Mouse (Mus musculus) liver, adult 2 months (tissue): ENCODE measurements at regions not wholly inside any gene's neighbourhood (a gene's known extent, or its start where the extent isn't known, plus 50 kb on each side); places are given as distances from the start of the nearest gene placed in this dataset.

Experiments
- DNase-seq: peaks from one replicate; pipeline ENCODE4 v3.0.0-alpha.2; 2011; ENCODE audit warnings: low read depth, low spot score; ENCODE audit errors: extremely low read depth
- H3K27ac ChIP-seq: fragments of 200-500 bp; replicated peaks from 2 replicates; pipeline ENCODE4 v1.5.1; 2012; ENCODE audit warnings: low read depth, mild to moderate bottlenecking, control low read depth, inconsistent platforms, low read length; ENCODE audit not compliant: insufficient read depth
- H3K27me3 ChIP-seq: fragments of 200-500 bp; 2 replicates; pipeline ENCODE4 v1.6.1; 2012; ENCODE audit warnings: mild to moderate bottlenecking, moderate library complexity, low read length, inconsistent platforms; ENCODE audit not compliant: control insufficient read depth, insufficient read depth
- H3K36me3 ChIP-seq: fragments of 200-500 bp; 2 replicates; pipeline ENCODE4 v1.6.1; 2012; ENCODE audit warnings: low read length, inconsistent platforms; ENCODE audit not compliant: control insufficient read depth, insufficient read depth
- H3K4me1 ChIP-seq: fragments of 200-500 bp; 2 replicates; pipeline ENCODE4 v1.6.1; 2011; ENCODE audit warnings: low read length; ENCODE audit not compliant: control insufficient read depth, insufficient read depth
- H3K4me3 ChIP-seq: fragments of 200-500 bp; 2 replicates; pipeline ENCODE4 v1.5.1; 2011; ENCODE audit warnings: low read depth, mild to moderate bottlenecking, control low read depth, low read length, moderate library complexity; ENCODE audit not compliant: insufficient read depth
- H3K79me2 ChIP-seq: fragments of 200-500 bp; 2 replicates; pipeline ENCODE4 v1.6.1; 2012; ENCODE audit warnings: inconsistent platforms, mild to moderate bottlenecking, low read length, moderate library complexity; ENCODE audit not compliant: control insufficient read depth, insufficient read depth
- H3K9ac ChIP-seq: fragments of 200-500 bp; 2 replicates; pipeline ENCODE4 v1.6.1; 2012; ENCODE audit warnings: low read depth, mild to moderate bottlenecking, control low read depth, inconsistent platforms, low read length
- CTCF ChIP-seq: fragments of 200-500 bp; IDR thresholded peaks from 2 replicates; pipeline ENCODE4 v1.5.1; 2011; ENCODE audit warnings: low read depth, low read length, control low read depth
- POLR2A ChIP-seq: fragments of 200-500 bp; IDR thresholded peaks from 2 replicates; pipeline ENCODE4 v1.6.1; 2011; ENCODE audit warnings: low read length, control low read depth; ENCODE audit not compliant: insufficient read depth; ENCODE audit errors: extremely low read depth
- WGBS: fragments of 180-500 bp; shearing (Covaris S2); methylation state at CpG from one replicate; pipeline ENCODE4 v1.1.7; 2018; 5-methylcytosine and 5-hydroxymethylcytosine counted together

DNA sequence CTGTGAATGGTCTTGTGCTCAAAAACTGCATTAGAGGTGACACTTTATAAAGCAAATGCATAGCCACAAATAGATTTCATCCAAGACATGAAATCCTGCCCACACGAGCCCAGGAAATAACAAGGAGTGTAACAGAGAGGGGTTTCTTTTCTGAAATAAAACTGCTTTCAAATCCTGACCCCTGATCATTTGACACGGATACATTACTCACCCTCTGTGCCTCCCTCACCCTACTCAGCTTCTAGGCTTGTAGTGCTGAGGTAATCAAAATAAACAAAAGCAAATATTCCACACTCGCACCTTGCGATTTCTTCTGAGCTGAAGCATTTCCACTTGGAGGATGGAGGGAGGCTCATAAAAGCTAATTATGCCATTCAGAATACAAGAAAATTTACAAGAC lies 108.4 kb upstream of the Ifne start:
- DNase-seq = no peak
- Histone ChIP-seq H3K9ac (no peak overlapping the region), H3K4me1 (no peaks in the 10 kb centered on the region), H3K27me3 (no peaks in the 10 kb centered on the region), H3K27ac (no peak overlapping the region), H3K79me2 (no peaks in the 10 kb centered on the region), H3K4me3 (no peak overlapping the region), H3K36me3 (no peaks in the 10 kb centered on the region)
- WGBS = 65% methylated on average over 4 of the region's 4 CpGs
- TF ChIP-seq POLR2A (no peak), CTCF (no peak)

DNA sequence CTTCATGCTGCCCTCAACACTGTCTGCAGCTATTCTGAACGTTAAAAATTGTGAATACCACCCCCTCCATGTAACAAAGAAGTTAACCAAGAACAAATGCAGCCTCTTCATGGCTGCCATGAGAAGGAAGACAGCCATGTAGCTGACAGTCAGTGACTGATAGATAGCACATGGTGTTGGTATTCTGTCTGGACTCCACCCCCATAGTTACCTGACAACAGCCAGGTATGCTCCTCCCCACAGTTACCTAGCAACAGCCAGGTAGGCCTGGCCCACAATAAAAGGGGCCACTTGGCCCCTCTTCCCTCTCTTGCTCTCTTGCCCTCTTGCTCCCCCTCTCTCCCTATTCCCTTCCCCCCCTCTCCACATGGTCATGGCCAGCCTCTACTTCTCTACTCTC lies 107.1 kb upstream of the Ifne start:
- Histone ChIP-seq H3K79me2 (no peaks in the 10 kb centered on the region), H3K9ac (no peak overlapping the region), H3K36me3 (no peaks in the 10 kb centered on the region), H3K4me3 (no peak overlapping the region), H3K4me1 (no peaks in the 10 kb centered on the region), H3K27me3 (no peaks in the 10 kb centered on the region), H3K27ac (no peak overlapping the region)
- no peak for DNase-seq
- no peak for TF ChIP-seq POLR2A
- no peak for TF ChIP-seq CTCF
- 50% methylated on average over 1 of the region's 1 CpGs for WGBS

DNA sequence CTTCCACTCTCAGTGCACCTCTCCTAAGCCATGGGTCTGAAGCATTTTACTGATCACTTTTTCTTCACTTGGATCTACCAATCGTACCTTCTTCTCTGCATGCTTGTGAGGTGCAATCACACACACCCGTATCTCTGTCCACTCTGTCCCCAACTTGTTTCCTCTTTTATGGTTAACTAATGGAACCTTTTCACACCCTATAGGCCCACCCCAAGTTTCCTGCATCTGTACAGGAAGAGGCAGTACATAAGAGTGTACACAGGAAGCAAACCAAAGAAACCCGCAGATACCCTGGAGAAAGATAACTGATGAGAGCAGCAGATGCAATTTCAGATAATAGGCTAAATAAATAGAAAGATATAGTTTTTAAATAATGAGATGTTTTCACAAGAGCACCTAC lies 102.5 kb upstream of the Ifne start:
- Histone ChIP-seq H3K27me3 (no peaks in the 10 kb centered on the region), H3K4me1 (no peaks in the 10 kb centered on the region), H3K4me3 (no peak overlapping the region), H3K9ac (no peak overlapping the region), H3K27ac (no peak overlapping the region), H3K36me3 (no peaks in the 10 kb centered on the region), H3K79me2 (no peaks in the 10 kb centered on the region)
- no peak for TF ChIP-seq POLR2A
- no peak for TF ChIP-seq CTCF
- WGBS = 73% methylated on average over 3 of the region's 3 CpGs
- no peak for DNase-seq

DNA sequence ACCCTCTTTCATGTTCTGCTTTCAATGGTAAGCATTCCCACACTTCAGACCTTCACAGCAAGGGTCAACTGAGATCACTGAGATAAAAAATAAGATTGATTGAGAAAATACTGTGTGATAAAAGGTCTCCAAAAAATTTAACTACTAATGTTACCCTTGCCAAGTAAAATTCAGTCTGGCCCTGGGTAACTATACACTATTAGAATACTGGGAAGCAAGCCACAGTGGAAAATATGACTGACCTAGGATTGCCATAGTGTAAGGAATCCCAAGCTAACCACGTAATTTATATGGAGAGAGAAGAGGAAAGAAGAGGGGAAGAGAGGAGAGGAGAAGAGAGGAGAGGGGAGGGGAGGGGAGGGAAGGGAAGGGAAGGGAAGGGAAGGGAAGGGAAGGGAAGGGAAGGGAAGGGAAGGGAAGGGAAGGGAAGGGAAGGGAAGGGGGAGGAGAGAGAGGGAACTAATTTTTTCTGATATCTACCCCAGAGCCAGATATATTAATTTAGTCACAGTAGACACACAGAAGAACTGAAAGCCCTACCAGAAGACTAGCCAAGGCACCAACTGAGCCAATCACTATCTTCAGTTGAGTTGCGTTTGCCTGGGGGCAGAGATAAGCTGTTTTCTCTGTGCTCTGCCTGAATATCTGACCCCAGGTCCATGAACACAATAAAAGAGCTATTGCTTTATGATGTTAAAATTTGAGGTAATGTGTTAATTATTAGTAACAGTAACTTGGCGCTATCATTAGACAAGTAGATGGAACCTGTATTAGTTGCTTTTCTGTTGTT lies 97.3 kb upstream of the Ifne start:
- no peak for DNase-seq
- Histone ChIP-seq H3K4me1 (no peaks in the 10 kb centered on the region), H3K27ac (no peak overlapping the region), H3K4me3 (no peak overlapping the region), H3K79me2 (no peaks in the 10 kb centered on the region), H3K27me3 (no peaks in the 10 kb centered on the region), H3K9ac (no peak overlapping the region), H3K36me3 (no peaks in the 10 kb centered on the region)
- 70% methylated on average over 3 of the region's 3 CpGs for WGBS
- TF ChIP-seq CTCF (no peak), POLR2A (no peak)

DNA sequence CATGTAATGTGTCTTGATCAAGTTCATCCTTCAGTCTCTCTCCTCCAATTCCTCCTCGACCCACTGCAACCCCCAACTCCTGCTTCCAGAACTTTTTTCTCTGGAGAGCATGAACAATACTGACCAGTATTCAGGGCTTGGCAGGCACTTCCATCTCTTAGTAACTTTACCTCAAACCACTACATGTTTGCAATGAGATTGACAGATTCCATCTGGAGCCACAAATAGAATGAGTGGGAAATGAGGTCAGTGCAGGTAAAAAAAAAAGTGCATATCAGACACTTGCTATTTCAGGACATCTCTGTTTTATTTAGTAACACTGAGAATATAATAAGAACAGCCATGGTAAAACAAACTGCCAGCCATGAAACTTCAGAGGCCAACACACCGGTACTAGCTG lies 94.5 kb upstream of the Ifne start:
- TF ChIP-seq CTCF (no peak), POLR2A (no peak)
- Histone ChIP-seq H3K27ac (no peak overlapping the region), H3K4me3 (no peak overlapping the region), H3K79me2 (no peaks in the 10 kb centered on the region), H3K36me3 (no peaks in the 10 kb centered on the region), H3K9ac (no peak overlapping the region), H3K4me1 (no peaks in the 10 kb centered on the region), H3K27me3 (no peaks in the 10 kb centered on the region)
- WGBS = 88% methylated on average over 2 of the region's 2 CpGs
- DNase-seq = no peak

DNA sequence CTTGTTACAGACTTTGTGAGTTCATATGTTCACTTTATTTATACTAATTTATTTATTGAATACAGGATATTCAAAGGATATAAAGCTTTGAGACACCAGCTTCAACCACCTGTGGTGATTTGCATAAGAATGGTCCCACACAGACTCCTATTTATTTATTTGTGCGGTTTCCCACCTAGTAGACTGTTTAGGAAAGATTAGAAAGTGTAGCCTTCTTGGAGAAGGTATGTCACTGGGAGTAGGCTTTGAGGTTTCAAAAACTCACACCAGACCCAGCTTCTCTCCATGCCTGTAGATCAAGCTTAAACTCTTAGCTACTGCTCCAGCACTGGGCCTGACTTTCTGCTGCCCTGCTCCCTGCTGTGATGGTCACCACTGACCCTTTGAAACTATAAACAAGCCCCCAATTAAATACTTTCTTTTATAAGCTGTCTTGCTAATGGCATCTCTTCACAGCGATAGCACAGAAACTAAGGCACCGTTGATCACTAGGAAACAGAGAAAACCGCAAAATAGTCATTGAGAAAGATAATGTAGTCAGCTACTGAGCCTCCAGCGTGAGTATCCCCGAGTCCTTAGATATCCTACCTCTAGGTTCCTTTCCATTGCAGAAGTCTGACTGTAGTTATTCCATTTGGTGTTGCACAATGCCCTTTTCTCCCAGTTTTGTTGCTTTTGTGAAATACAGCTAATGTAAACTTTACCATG lies 89.3 kb upstream of the Ifne start:
- no peaks in the 10 kb centered on the region for H3K36me3 ChIP-seq
- no peak overlapping the region for H3K4me3 ChIP-seq
- 78% methylated on average over 6 of the region's 6 CpGs for WGBS
- no peak overlapping the region for H3K9ac ChIP-seq
- H3K4me1 ChIP-seq = no peaks in the 10 kb centered on the region
- no peaks in the 10 kb centered on the region for H3K79me2 ChIP-seq
- H3K27ac ChIP-seq = no peak overlapping the region
- TF ChIP-seq POLR2A (no peak), CTCF (no peak)
- no peaks in the 10 kb centered on the region for H3K27me3 ChIP-seq
- no peak for DNase-seq
